Mouse (Mus musculus) 3T3-L1 (cell line): ENCODE results near the gene Ghrl.
"Not testable (repeated sequence)": the region's sequence is repeated elsewhere in the genome, so short reads cannot be mapped to it uniquely, and the experiment has no call there.

ENCODE experiments used
- DNase-seq: peaks from one replicate; pipeline ENCODE4 v3.0.0-alpha.2; 2015; ENCODE audit warnings: low read depth, low spot score

Ghrl gene

DNA sequence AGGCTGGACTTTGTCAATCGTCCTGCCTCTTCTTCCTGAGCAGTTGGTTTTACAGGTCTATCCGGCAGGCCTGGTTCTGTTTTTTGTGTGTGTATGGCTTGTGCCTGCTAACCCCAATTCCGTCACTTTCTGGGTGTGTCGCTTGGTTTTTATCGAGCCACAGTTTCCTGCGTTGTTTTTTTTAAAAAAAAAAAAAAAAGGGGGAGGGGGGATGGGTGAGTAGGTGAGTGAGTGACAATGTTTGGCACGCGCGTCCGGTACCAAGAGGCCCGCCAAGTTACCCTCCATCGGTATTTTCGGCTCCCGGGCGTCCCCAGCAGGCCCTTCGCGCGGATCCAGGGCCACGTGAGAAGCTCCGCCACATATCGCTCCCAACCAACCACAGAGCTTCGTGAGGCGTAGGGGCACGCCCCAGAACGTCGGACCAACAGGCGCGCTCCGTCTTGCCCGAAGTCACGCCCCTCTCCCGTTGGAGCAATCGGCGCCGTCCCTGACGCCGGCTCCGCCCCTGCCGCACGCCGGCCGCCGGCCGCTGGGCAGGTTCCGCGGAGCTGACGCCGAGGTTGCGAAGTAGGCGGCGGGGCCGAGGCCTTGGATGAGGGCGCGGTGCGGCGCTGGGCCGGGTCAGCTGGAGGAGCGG, 23.0 kb downstream of the Ghrl start, which contains the start of gene Tatdn2:
TSS of gene Tatdn2 (plus strand) at position 469 of the 640 bp plus-strand sequence.
- peak; percentile 99 for DNase-seq

- DNase-seq = peak; percentile 51
These were observed 23.8 kb downstream of the Ghrl start for GRCm38 (mm10) chr6:113695766-113696355.

GRCm38 (mm10) chr6:113695203-113695602, 24.5 kb downstream of the Ghrl start:
- peak; percentile 20 for DNase-seq

- DNase-seq = peak; percentile 55
These were observed 26.3 kb downstream of the Ghrl start for GRCm38 (mm10) chr6:113693377-113693776.

DNA sequence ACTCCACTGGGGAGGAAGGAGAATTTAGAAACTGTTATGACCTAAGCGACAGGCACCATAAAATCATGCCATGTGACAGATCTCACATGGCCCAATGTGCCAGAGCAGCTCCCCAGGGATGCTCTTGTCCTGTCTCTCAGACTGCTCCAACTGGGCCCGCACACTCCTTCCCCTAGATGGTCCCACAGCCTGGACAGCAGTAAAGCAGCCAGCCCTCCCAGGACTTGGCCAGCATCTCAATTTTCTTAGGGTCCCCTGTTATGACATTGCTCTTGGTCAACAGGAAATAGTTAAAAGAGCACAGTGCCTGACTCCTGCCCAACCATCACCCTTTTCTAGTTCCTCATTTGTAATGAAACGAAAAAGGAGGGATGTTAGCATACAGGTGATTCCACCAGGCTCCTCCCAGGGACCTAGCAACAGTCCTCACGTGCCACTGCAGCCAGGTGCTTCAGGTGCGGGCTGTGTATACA, 27.0 kb downstream of the Ghrl start:
- DNase-seq = no peak

- DNase-seq = no peak
These were observed 28.6 kb downstream of the Ghrl start for GRCm38 (mm10) chr6:113691084-113691462.

- peak; percentile 99 for DNase-seq
These were observed 29.1 kb downstream of the Ghrl start for GRCm38 (mm10) chr6:113690400-113691083.

DNA sequence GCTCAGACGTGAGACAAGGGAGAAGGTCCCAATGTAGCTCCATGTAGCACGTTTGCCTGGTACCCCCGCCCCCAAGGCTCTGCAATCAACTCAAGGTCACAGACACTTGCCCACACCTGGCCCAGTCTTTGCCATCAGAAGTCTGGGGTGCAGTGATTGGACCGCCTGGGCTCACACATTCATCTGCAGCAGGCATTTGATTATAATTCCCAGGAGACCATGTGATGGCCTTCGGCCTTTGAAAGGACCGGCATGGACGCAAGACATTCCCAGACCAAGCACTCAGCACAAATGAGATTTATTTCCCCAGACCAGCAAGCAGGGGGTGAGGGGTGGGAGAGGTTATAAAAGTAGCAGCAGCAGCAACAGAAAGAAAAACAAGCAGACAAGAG, 29.7 kb downstream of the Ghrl start:
- DNase-seq = peak; percentile 88

GRCm38 (mm10) chr6:113686551-113687125, 33.0 kb downstream of the Ghrl start:
- DNase-seq = no peak

GRCm38 (mm10) chr6:113683081-113683825, 36.4 kb downstream of the Ghrl start:
- no peak for DNase-seq

DNA sequence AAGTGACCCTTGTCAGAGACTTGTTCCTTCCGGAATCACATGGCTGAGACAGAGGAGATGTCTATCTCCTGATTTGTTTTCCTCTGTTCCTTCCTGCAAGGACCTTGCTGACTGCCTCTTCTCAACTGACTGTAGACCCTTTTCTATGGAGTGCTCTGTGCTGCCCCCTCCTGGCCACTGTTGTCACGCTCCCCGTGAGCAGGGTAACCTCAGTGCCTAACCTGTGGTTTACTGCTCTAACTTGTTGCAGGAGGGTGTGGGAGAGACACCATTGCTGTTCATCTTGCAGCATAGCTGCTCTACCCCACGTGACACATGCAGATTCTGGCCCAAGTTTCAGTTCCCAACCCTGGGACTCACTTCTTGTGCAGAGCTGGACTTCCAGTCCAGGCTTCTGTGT, 38.4 kb downstream of the Ghrl start:
- DNase-seq = peak; percentile 89

- no peak for DNase-seq
These were observed 39.6 kb downstream of the Ghrl start for GRCm38 (mm10) chr6:113679993-113680566.

- DNase-seq = no peak
These were observed 41.3 kb downstream of the Ghrl start for GRCm38 (mm10) chr6:113678246-113679012.

DNA sequence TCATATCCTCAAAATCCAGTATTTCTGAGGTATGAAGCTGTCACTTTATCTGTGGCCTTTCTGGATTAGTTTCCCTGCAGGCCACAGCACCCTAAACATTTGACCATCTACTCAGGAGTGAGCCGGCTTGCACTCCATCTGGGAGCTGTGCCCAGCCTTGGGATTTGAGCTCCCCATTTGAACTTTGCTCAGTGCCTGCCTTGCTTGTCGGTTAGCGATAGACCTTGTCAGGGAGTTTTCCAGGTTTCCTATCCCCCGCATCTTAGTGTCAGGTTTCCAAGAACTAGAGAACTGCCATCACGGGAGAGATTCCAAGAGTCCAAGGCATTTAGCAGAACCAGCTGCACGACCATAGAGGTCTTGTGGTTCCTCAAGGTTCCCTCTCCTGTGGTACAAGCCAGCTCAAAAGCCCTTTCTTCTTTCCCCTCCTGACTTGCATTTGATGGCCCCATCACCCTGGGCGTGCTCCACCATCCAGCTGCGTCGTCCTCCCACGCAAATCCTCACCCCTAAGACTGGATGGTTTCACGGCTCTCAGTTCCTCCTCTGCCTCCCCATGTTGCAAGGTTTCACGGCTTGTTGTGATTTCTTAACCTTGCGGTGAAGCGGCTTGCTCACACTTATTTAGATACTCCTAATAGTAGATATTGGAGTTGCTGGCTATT, 42.5 kb downstream of the Ghrl start:
- peak; percentile 39 for DNase-seq

DNA sequence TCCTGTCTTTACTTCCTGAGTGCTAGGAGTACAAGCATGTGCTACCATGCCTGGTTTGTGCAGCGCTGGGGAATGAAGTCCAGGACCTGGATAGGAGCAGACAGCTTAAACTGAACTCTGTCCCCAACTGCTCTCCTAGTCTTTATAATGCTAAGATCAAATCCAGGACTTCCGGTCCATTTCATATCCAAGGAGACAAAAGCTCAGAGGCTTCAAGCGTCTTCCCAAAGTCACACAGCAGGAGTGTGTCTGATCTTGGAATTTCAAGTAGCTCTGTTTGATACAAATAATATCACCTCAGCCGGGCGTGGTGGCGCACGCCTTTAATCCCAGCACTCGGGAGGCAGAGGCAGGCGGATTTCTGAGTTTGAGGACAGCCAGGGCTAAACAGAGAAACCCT, 43.7 kb downstream of the Ghrl start:
- no peak for DNase-seq

- DNase-seq = peak; percentile 92
These were observed 44.4 kb downstream of the Ghrl start for GRCm38 (mm10) chr6:113675234-113675633.

- DNase-seq = no peak
These were observed 46.7 kb downstream of the Ghrl start for GRCm38 (mm10) chr6:113672989-113673388.

DNA sequence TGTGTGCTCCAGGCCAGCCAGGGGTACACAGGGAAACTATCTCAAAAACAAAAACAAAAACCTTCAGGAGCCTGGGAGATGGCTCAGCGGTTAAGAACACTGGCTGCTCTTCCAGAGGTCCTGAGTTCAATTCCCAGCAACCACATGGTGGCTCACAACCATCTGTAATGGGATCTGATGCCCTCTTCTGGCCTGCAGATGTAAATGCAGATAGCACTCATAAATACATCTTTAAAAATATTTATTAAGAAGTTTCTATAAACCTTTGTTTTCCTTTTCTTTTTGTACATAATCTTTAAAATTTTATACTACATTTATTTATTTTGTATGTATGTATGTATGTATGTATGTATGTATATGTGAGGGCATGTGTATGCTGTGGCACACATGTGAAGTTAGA, 47.7 kb downstream of the Ghrl start:
- not testable (repeated sequence) for DNase-seq

- DNase-seq = no peak
These were observed 49.9 kb downstream of the Ghrl start for GRCm38 (mm10) chr6:113669821-113670220.
